Mouse (Mus musculus) E14TG2a.4 (cell line): ENCODE results near the gene Stat5a.

Source experiments
- CTCF ChIP-seq: conservative IDR thresholded peaks from 2 replicates; pipeline ENCODE4 v1.5.1; 2014; ENCODE audit warnings: low read length
- POU5F1 ChIP-seq: IDR thresholded peaks from 2 replicates; pipeline ENCODE4 v1.6.1; 2014; ENCODE audit warnings: low read length, borderline replicate concordance

DNA sequence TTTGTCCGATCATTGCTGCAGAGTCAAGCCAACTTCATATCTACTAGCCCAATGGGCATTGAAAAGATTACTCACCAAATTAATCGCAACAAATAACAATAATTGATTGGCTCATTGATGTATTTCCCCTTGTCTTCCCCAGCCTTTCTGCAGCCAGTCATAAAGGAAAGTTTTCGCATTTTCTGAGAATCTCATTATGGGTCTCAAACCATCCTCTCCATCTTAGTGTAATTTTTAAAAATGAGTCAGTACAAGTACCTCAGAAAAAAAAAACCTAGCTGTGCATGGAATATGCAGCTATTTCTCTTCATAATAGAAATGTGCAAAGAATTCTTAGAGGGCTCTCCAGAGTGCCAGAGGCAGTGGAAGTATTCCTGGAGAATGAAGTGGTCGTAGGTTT is 15.0 kb upstream of the Stat5a start:
- TF ChIP-seq POU5F1 (no peak), CTCF (no peak)
